Mouse (Mus musculus) kidney, adult 2 months (tissue): ENCODE data around the gene 4930518I15Rik. TPM values are rescaled to one million over a fixed set of nuclear protein-coding genes. Genes with fewer than 3 reads are reported as not detected.

Experiments used
- DNase-seq: peaks from one replicate; pipeline ENCODE4 v3.0.0; 2021
- H3K27ac ChIP-seq: fragments of 200-500 bp; 2 replicates; pipeline ENCODE4 v1.5.1; 2012; ENCODE audit warnings: low read depth, low read length, control low read depth, inconsistent platforms; ENCODE audit not compliant: insufficient read depth
- H3K27me3 ChIP-seq: fragments of 200-500 bp; replicated peaks from 2 replicates; pipeline ENCODE4 v1.6.1; 2012; ENCODE audit warnings: mild to moderate bottlenecking, moderate library complexity, low read length, inconsistent platforms; ENCODE audit not compliant: control insufficient read depth, insufficient read depth
- H3K36me3 ChIP-seq: fragments of 200-500 bp; 2 replicates; pipeline ENCODE4 v1.6.1; 2012; ENCODE audit warnings: mild to moderate bottlenecking, moderate library complexity, low read length, inconsistent platforms; ENCODE audit not compliant: control insufficient read depth, insufficient read depth
- H3K4me1 ChIP-seq: fragments of 200-500 bp; 2 replicates; pipeline ENCODE4 v1.6.1; 2011; ENCODE audit warnings: low read length; ENCODE audit not compliant: control insufficient read depth, insufficient read depth
- H3K4me3 ChIP-seq: fragments of 200-500 bp; 2 replicates; pipeline ENCODE4 v1.5.1; 2011; ENCODE audit warnings: mild to moderate bottlenecking, low read depth, low read length, control low read depth; ENCODE audit not compliant: insufficient read depth
- CTCF ChIP-seq: fragments of 200-500 bp; conservative IDR thresholded peaks from 2 replicates; pipeline ENCODE4 v1.5.1; 2011; ENCODE audit warnings: low read depth, mild to moderate bottlenecking, control low read depth, low read length, moderate library complexity, mixed read lengths; ENCODE audit not compliant: insufficient read depth, insufficient read length
- POLR2A ChIP-seq: fragments of 200-500 bp; IDR thresholded peaks from one replicate; pipeline ENCODE4 v1.6.1; 2011; ENCODE audit warnings: low read depth, low read length, control low read depth
- WGBS: fragments of 180-500 bp; shearing (Covaris S2); methylation state at CpG from one replicate; pipeline ENCODE4 v1.1.7; 2018; 5-methylcytosine and 5-hydroxymethylcytosine counted together
- polyA plus RNA-seq: library from polyadenylated mRNA; depleted of rRNA; stranded (reverse); fragments of >200 nt; gene quantifications from 2 replicates; pipeline ENCODE4 v1.2.3, GENCODE M21; 2012; rRNA removed

Gene 4930518I15Rik
- polyA plus RNA-seq, 1 experiment, result 1.1 TPM

- WGBS, result 44% methylated on average over 2 of the region's 2 CpGs
- H3K4me3 ChIP-seq, result no peak overlapping the region
- H3K27me3 ChIP-seq, result no peaks in the 10 kb centered on the region
- no peaks in the 10 kb centered on the region; the same call in 1 of the 2 replicates for H3K4me1 ChIP-seq
- TF ChIP-seq POLR2A (no peak), CTCF (peak; percentile 82)
- H3K27ac ChIP-seq, result no peak overlapping the region
- peak; percentile 76 for DNase-seq
- H3K36me3 ChIP-seq, result no peaks in the 10 kb centered on the region
Measured at GRCm38 (mm10) chr2:156809579-156809978, 48.2 kb downstream of the 4930518I15Rik start.

- Histone ChIP-seq H3K4me1 (no peaks in the 10 kb centered on the region), H3K36me3 (no peaks in the 10 kb centered on the region), H3K4me3 (no peak overlapping the region), H3K27ac (no peak overlapping the region), H3K27me3 (no peaks in the 10 kb centered on the region)
- no peak for DNase-seq
- 67% methylated on average over 6 of the region's 6 CpGs for WGBS
- TF ChIP-seq CTCF (no peak), POLR2A (no peak)
Measured at GRCm38 (mm10) chr2:156806886-156807285, 50.9 kb downstream of the 4930518I15Rik start.

Other genes with a start within 250 kb of the 4930518I15Rik start
- 50.6 and 51.1 TPM in 2 replicates for gene Dlgap4, start 244.2 kb downstream of the 4930518I15Rik start, polyA plus RNA-seq
- gene Myl9, start 82.5 kb downstream of the 4930518I15Rik start, polyA plus RNA-seq, result 155 and 157 TPM in 2 replicates
- gene Tgif2, start 17.9 kb downstream of the 4930518I15Rik start, polyA plus RNA-seq, result 3.8 and 4.6 TPM in 2 replicates
- gene Rab5if, start 5.2 kb upstream of the 4930518I15Rik start, polyA plus RNA-seq, result 127 and 129 TPM in 2 replicates
- 0.10 and 0.67 TPM in 2 replicates for gene Sla2, start 29.2 kb upstream of the 4930518I15Rik start, polyA plus RNA-seq
- 97.8 and 102 TPM in 2 replicates for gene Ndrg3, start 134.1 kb upstream of the 4930518I15Rik start, polyA plus RNA-seq
- gene Dsn1, start 149.2 kb upstream of the 4930518I15Rik start, polyA plus RNA-seq, result 2.0 and 2.4 TPM in 2 replicates
- 5.3 and 5.4 TPM in 2 replicates for gene Soga1, start 221.3 kb upstream of the 4930518I15Rik start, polyA plus RNA-seq
- 11.3 and 12.2 TPM in 2 replicates for gene Tldc2, start 229.1 kb upstream of the 4930518I15Rik start, polyA plus RNA-seq